Mouse (Mus musculus) megakaryocyte, embryonic 14.5 days (primary cell): ENCODE results near the gene Sphk2.

Experiments used
- FLI1 ChIP-seq: IDR thresholded peaks from 2 replicates; pipeline ENCODE4 v1.6.1; 2012; ENCODE audit warnings: low read length, inconsistent platforms, mixed read lengths
- GATA1 ChIP-seq: IDR thresholded peaks from 3 replicates; pipeline ENCODE4 v1.6.1; 2012; ENCODE audit warnings: mixed read lengths, low read length, inconsistent platforms, borderline replicate concordance

GRCm38 (mm10) chr7:45713396-45713795, 4.4 kb downstream of the Sphk2 start:
- no peak for TF ChIP-seq GATA1
- TF ChIP-seq FLI1: no peak
